Mouse (Mus musculus) heart, postnatal 0 days (tissue): ENCODE measurements around the gene Tas1r2.

Experiments
- CTCF ChIP-seq: IDR thresholded peaks from 2 replicates; pipeline ENCODE4 v1.5.1; 2016; ENCODE audit warnings: antibody characterized with exemption, control low read depth, low read depth
- EP300 ChIP-seq: IDR thresholded peaks from 2 replicates; pipeline ENCODE4 v1.6.1; 2016; ENCODE audit warnings: antibody characterized with exemption, low read depth

DNA sequence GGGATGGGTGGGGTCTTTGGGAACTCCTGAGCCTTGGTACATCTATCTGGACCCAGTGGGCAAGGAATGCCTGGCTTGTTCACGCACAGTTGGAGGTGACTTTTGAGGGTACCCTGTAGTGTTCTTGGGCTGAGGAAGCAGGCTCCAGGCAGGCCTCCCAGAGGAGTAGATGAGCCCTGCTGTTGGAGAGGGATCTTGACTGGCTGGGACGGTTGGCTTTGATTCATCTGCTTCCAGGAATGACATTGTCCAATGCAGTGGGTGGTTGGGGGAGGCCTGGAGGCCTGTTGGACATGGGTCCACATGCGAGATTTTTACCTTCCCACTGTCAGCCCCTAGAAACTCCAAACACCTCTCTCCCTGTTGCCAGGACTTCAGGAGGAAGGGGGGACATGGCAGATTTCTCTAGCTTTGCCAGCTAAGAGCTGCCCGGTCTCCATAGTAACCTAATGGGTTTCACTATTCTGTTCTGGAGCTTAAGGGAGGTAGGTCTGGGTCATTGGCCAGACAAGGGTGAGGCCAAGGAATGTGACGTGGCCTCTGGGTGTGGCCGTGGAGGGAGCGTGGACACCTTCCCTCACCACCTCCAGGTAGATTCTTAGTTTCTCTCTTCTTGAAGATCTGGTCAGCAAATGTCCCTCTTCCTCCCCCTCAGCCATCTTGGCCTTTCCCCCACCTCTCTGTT is 21.6 kb upstream of the Tas1r2 start:
- TF ChIP-seq CTCF (no peak), EP300 (no peak)
